Comparison of ENCODE assay signal across 18 mouse cellular contexts in the genomic region with DNA sequence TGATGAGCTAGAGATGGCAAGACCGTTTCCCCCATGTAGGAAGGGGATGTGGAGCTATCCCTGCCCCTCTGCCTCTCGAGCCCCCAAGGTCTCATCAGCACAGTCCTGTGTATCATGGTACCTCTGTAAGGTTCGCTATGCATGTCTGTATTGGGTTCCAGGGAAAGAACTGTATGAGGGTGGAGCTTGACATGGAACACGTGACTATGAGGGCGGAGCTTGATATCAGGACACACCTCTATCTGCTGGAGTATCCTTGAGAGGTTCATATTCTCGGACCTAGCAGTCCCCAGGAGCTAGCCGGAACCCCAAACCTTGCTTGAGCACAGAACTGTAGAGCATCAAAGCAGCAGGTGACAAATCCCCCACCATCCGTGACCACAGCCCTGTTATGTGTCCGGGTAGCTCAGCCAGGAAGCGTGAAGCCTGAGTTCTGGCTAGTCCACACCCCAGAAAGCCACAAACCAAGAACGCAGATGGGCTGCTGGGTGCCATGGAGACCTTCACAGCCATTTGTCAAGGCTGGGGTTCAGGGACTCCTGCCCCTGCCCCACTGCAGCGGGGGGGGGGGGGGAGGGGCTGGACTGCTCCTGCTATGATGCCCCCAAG.
DNase-seq lines count a peak whose midpoint lies in the region; ATAC-seq lines count a peak whose summit lies in the region.
"Had no signal": no experiment of that assay in that cellular context is flagged by ENCODE, and none has a peak within 500 bp of the region (broad histone marks: within the 10 kb centered on the region; RNA-seq: fewer than 3 reads in every experiment).

No protein-coding gene starts in this region.

- 79% methylated on average over 12 of the region's 12 CpGs for WGBS in limb, embryonic 12.5 days
- 84% methylated on average over 12 of the region's 12 CpGs for WGBS in limb, embryonic 10.5 days
- 54% methylated on average over 12 of the region's 12 CpGs for WGBS in liver, embryonic 15.5 days (ENCODE audit: insufficient replicate concordance)
- WGBS in heart, embryonic 11.5 days (ENCODE audit: insufficient replicate concordance) = 72% methylated on average over 11 of the region's 12 CpGs

- no peaks in the 10 kb centered on the region for H3K9me3 ChIP-seq in limb, embryonic 12.5 days
- no peaks in the 10 kb centered on the region for H3K9me3 ChIP-seq in limb, embryonic 10.5 days (replicated peaks)
- H3K9me3 ChIP-seq in liver, embryonic 15.5 days (replicated peaks) = no peaks in the 10 kb centered on the region
- no peaks in the 10 kb centered on the region for H3K9me3 ChIP-seq in heart, embryonic 11.5 days (replicated peaks; ENCODE audit: control insufficient read depth, low read length)
- H3K9me3 ChIP-seq: embryonic facial prominence, embryonic 15.5 days had no signal

- peaks cover 25% of the 10 kb centered on the region for H3K4me1 ChIP-seq in limb, embryonic 12.5 days (replicated peaks)
- peaks cover 24% of the 10 kb centered on the region for H3K4me1 ChIP-seq in limb, embryonic 10.5 days
- peaks cover 53% of the 10 kb centered on the region for H3K4me1 ChIP-seq in liver, embryonic 15.5 days (replicated peaks)
- H3K4me1 ChIP-seq in heart, embryonic 11.5 days (ENCODE audit: control insufficient read depth, insufficient read depth, low read length) = peaks cover 27% of the 10 kb centered on the region

- H3K9ac ChIP-seq in limb, embryonic 12.5 days (replicated peaks) = no peak overlapping the region
- no peak overlapping the region for H3K9ac ChIP-seq in liver, embryonic 15.5 days
- no peak overlapping the region for H3K9ac ChIP-seq in heart, embryonic 11.5 days (ENCODE audit: low read depth, low read length)
- H3K9ac ChIP-seq: embryonic facial prominence, embryonic 15.5 days; lung, embryonic 14.5 days had no signal

- no peak overlapping the region for H3K27ac ChIP-seq in limb, embryonic 12.5 days
- H3K27ac ChIP-seq in limb, embryonic 10.5 days = no peak overlapping the region
- H3K27ac ChIP-seq in liver, embryonic 15.5 days (replicated peaks) = no peak overlapping the region
- H3K27ac ChIP-seq in heart, embryonic 11.5 days (ENCODE audit: low read depth, low read length) = no peak overlapping the region
- H3K27ac ChIP-seq: embryonic facial prominence, embryonic 15.5 days; stomach, postnatal 0 days had no signal

- H3K27me3 ChIP-seq in limb, embryonic 12.5 days = no peaks in the 10 kb centered on the region
- no peaks in the 10 kb centered on the region for H3K27me3 ChIP-seq in limb, embryonic 10.5 days (ENCODE audit: low read depth, poor library complexity, severe bottlenecking)
- H3K27me3 ChIP-seq in liver, embryonic 15.5 days = no peaks in the 10 kb centered on the region
- no peaks in the 10 kb centered on the region for H3K27me3 ChIP-seq in heart, embryonic 11.5 days (ENCODE audit: control insufficient read depth, insufficient read depth, low read length)
- H3K27me3 ChIP-seq: CH12.LX; embryonic facial prominence, embryonic 15.5 days had no signal

- no peak for DNase-seq in limb, embryonic 10.5 days (ENCODE audit: low spot score)
- DNase-seq in R1 (ENCODE audit: low read depth, low spot score) = peak; percentile 31
- DNase-seq in right cerebral cortex, adult 2 months (ENCODE audit: low spot score in 2 of 2) = no peak
- no peak for DNase-seq in right cerebral cortex, postnatal 4 days
- DNase-seq: cerebellum, adult 18-20 months; heart, adult 11 months; heart, postnatal 4 days; kidney, adult 8-10 months; layer of hippocampus, adult 9-11 months; spleen, adult 18-20 months had no signal

- no peaks in the 10 kb centered on the region for H3K36me3 ChIP-seq in limb, embryonic 12.5 days
- H3K36me3 ChIP-seq in limb, embryonic 10.5 days = no peaks in the 10 kb centered on the region
- no peaks in the 10 kb centered on the region for H3K36me3 ChIP-seq in liver, embryonic 15.5 days (replicated peaks)
- no peaks in the 10 kb centered on the region for H3K36me3 ChIP-seq in heart, embryonic 11.5 days (ENCODE audit: control insufficient read depth, insufficient read depth, low read length)
- H3K36me3 ChIP-seq: embryonic facial prominence, embryonic 15.5 days had no signal

- no peak overlapping the region for H3K4me3 ChIP-seq in limb, embryonic 12.5 days (replicated peaks)
- H3K4me3 ChIP-seq in limb, embryonic 10.5 days = no peak overlapping the region
- no peak overlapping the region for H3K4me3 ChIP-seq in liver, embryonic 15.5 days (replicated peaks)
- H3K4me3 ChIP-seq in heart, embryonic 11.5 days (ENCODE audit: low read depth, low read length) = no peak overlapping the region
- H3K4me3 ChIP-seq: embryonic facial prominence, embryonic 15.5 days had no signal

- H3K4me2 ChIP-seq in limb, embryonic 12.5 days = no peak overlapping the region
- no peak overlapping the region for H3K4me2 ChIP-seq in liver, embryonic 15.5 days
- H3K4me2 ChIP-seq in heart, embryonic 11.5 days = no peak overlapping the region
- H3K4me2 ChIP-seq: embryonic facial prominence, embryonic 15.5 days; lung, embryonic 14.5 days had no signal

- ATAC-seq in limb, embryonic 12.5 days (ENCODE audit: insufficient number of reproducible peaks, insufficient read depth, low FRiP score, low TSS enrichment, low read depth) = 0 out of 2 replicates have a peak, but pooled peaks have one; percentile 28
- ATAC-seq in erythroid progenitor cell, adult 5-6 weeks (replicated peaks; ENCODE audit: low FRiP score, poor library complexity, severe bottlenecking) = peak; percentile 65
- ATAC-seq in liver, embryonic 15.5 days (ENCODE audit: insufficient read depth) = peak; percentile 25; the same call in 1 of the 2 replicates
- no peak for ATAC-seq in heart, embryonic 11.5 days (replicated peaks; ENCODE audit: insufficient number of reproducible peaks, low FRiP score, low TSS enrichment)
